Mouse (Mus musculus) inflammation-experienced regulatory T-cells, adult 6 months (primary cell): ENCODE measurements around the gene Olfr102. TPM values are rescaled to one million over a fixed set of nuclear protein-coding genes. Genes with fewer than 3 reads are reported as not detected.

Source experiments
- ATAC-seq: one replicate; pipeline ENCODE4 v1.8.0; 2017
- polyA plus RNA-seq, 3 experiments: library from polyadenylated mRNA; unstranded; fragments of 100-300 nt; shearing (Covaris generic); gene quantifications; one replicate each; pipeline ENCODE4 v1.2.1; 2017

Gene Olfr102
- polyA plus RNA-seq = under 1 TPM in 2 of 3 experiments, not detected in 1; 0.13 to 0.20 TPM

GRCm38 (mm10) chr17:37316954-37317353 lies at the start of gene Olfr102:
TSS of gene Olfr102 (minus strand) at chr17:37317054.
- no peak for ATAC-seq

GRCm38 (mm10) chr17:37359282-37359681 lies 42.4 kb upstream of the Olfr102 start, which contains the start of gene Olfr104-ps:
TSS of gene Olfr104-ps (plus strand) at chr17:37359582.
- ATAC-seq = no peak

GRCm38 (mm10) chr17:37339598-37339997 lies 22.7 kb upstream of the Olfr102 start, which contains the start of gene Olfr103:
TSS of gene Olfr103 (minus strand) at chr17:37339698.
- no peak for ATAC-seq

- ATAC-seq = no peak
Observed at GRCm38 (mm10) chr17:37310146-37310699, 6.6 kb downstream of the Olfr102 start.

GRCm38 (mm10) chr17:37308483-37308882 lies 8.4 kb downstream of the Olfr102 start:
- no peak for ATAC-seq

GRCm38 (mm10) chr17:37304213-37304612 lies 12.6 kb downstream of the Olfr102 start, which contains the start of gene Olfr101:
TSS of gene Olfr101 (minus strand) at chr17:37304313.
- no peak for ATAC-seq

- no peak for ATAC-seq
Observed at GRCm38 (mm10) chr17:37283360-37283759, 33.5 kb downstream of the Olfr102 start, which contains the start of gene Olfr99. TSS of gene Olfr99 (minus strand) at chr17:37283460.

GRCm38 (mm10) chr17:37280331-37280730 lies 36.5 kb downstream of the Olfr102 start:
- ATAC-seq = no peak

- ATAC-seq = no peak
Observed at GRCm38 (mm10) chr17:37276573-37276972, 40.3 kb downstream of the Olfr102 start.

- no peak for ATAC-seq
Observed at GRCm38 (mm10) chr17:37275626-37276248, 41.1 kb downstream of the Olfr102 start.

GRCm38 (mm10) chr17:37270702-37271092 lies 46.2 kb downstream of the Olfr102 start:
- ATAC-seq = peak; percentile 85

- peak; percentile 87 for ATAC-seq
Observed at GRCm38 (mm10) chr17:37270058-37270701, 46.7 kb downstream of the Olfr102 start, which contains the start of gene H2-M3. TSS of gene H2-M3 (plus strand) at chr17:37270220.

GRCm38 (mm10) chr17:37263626-37264025 lies 53.2 kb downstream of the Olfr102 start, which contains the start of gene Olfr98:
TSS of gene Olfr98 (minus strand) at chr17:37263749.
- ATAC-seq = no peak

Other genes starting within 250 kb of the Olfr102 start
- gene Olfr90, start 228.6 kb downstream of the Olfr102 start, polyA plus RNA-seq = under 1 TPM in 2 of 3 experiments, not detected in 1; 0.16 to 0.20 TPM
- under 1 TPM in 1 of 3 experiments, not detected in 2; 0.15 TPM for gene Olfr91, start 218.8 kb downstream of the Olfr102 start, polyA plus RNA-seq
- not detected for gene Olfr92, start 197.0 kb downstream of the Olfr102 start, polyA plus RNA-seq
- gene Olfr93, start 155.6 kb downstream of the Olfr102 start, polyA plus RNA-seq = not detected
- 1 to 10 TPM in 1 of 3 experiments, under 1 TPM in 1, not detected in 1; 0.62 to 1.6 TPM for gene Ubd, start 123.2 kb downstream of the Olfr102 start, polyA plus RNA-seq
- gene Olfr94, start 116.1 kb downstream of the Olfr102 start, polyA plus RNA-seq = not detected
- not detected for gene Olfr95, start 103.9 kb downstream of the Olfr102 start, polyA plus RNA-seq
- gene Olfr96, start 96.9 kb downstream of the Olfr102 start, polyA plus RNA-seq = not detected
- gene Olfr97, start 79.7 kb downstream of the Olfr102 start, polyA plus RNA-seq = not detected
- 1 to 10 TPM in 1 of 3 experiments, under 1 TPM in 2; 0.78 to 5.2 (median 0.99) TPM for gene Olfr98, start 53.3 kb downstream of the Olfr102 start, polyA plus RNA-seq
- 100 to 1,000 TPM; 125 to 156 (median 125) TPM for gene H2-M3, start 46.8 kb downstream of the Olfr102 start, polyA plus RNA-seq
- gene Olfr99, start 33.6 kb downstream of the Olfr102 start, polyA plus RNA-seq = 1 to 10 TPM; 2.7 to 7.2 (median 5.0) TPM
- gene Olfr101, start 12.7 kb downstream of the Olfr102 start, polyA plus RNA-seq = under 1 TPM in 2 of 3 experiments, not detected in 1; 0.13 to 0.45 TPM
- not detected for gene Olfr103, start 22.6 kb upstream of the Olfr102 start, polyA plus RNA-seq
- not detected for gene Olfr104-ps, start 42.5 kb upstream of the Olfr102 start, polyA plus RNA-seq
- gene Olfr105-ps, start 62.0 kb upstream of the Olfr102 start, polyA plus RNA-seq = not detected
- not detected for gene Olfr106-ps, start 73.3 kb upstream of the Olfr102 start, polyA plus RNA-seq
- gene Olfr107, start 82.2 kb upstream of the Olfr102 start, polyA plus RNA-seq = under 1 TPM in 1 of 3 experiments, not detected in 2; 0.17 TPM
- gene Olfr108, start 128.4 kb upstream of the Olfr102 start, polyA plus RNA-seq = not detected
- gene Olfr109, start 141.9 kb upstream of the Olfr102 start, polyA plus RNA-seq = not detected
- gene H2-M2, start 166.5 kb upstream of the Olfr102 start, polyA plus RNA-seq = under 1 TPM in 2 of 3 experiments, not detected in 1; 0.38 to 0.47 TPM
- gene Olfr110, start 175.4 kb upstream of the Olfr102 start, polyA plus RNA-seq = not detected
- not detected for gene Olfr111, start 191.0 kb upstream of the Olfr102 start, polyA plus RNA-seq